In the genomic region with DNA sequence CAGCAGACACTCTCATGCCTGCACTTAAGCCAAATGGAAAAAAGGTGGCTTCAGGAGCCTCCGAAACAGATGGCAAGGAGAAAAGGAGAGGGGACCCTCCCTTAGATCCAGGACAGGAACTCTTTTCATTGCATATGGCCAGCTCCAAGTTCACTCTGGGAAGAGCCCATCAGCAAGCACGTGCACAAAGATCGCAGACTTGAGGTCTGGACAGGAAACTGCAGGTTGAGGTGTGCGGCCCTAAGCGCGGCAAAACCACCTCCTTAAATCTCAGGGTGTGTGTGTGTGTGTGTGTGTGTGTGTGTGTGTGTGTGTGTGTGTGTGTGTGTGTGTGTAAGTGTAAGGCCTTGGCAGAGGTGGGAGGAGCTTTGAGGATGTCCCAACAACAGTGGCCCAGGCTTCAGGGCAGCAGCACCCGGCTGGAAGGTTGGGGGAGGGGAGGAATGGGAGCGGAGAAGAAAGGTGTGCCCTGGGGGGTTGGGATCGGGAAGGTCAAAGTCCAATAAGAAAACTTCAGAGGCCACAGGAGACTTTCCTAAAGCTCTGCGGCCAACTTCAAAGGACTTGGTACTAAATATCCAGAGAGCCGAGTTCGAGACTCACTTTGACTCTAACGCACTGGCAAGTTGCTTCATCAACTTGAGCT, we compare ENCODE assay signal across 9 mouse cellular contexts. TPM values are rescaled to one million over a fixed set of nuclear protein-coding genes. Genes with fewer than 3 reads are reported as not detected.
DNase-seq lines count a peak whose midpoint lies in the region; ATAC-seq and TF ChIP-seq lines count a peak whose summit lies in the region.
"Had no signal": no experiment of that assay in that cellular context is flagged by ENCODE, and none has a peak within 500 bp of the region (broad histone marks: within the 10 kb centered on the region; RNA-seq: fewer than 3 reads in every experiment).

No protein-coding gene starts in this region.

- no peaks in the 10 kb centered on the region for H3K36me3 ChIP-seq in heart, embryonic 10.5 days
- H3K36me3 ChIP-seq in liver, embryonic 15.5 days (replicated peaks), result no peaks in the 10 kb centered on the region
- H3K36me3 ChIP-seq in stomach, postnatal 0 days (ENCODE audit: control insufficient read depth, insufficient read depth, low read length), result no peaks in the 10 kb centered on the region

- no peak for TF ChIP-seq POLR2A in bone marrow macrophage, adult 2 months (IDR thresholded peaks at IDR 0.05; ENCODE audit: borderline replicate concordance, low read depth, low read length)

- WGBS in heart, embryonic 10.5 days, result 19% methylated on average over 13 of the region's 13 CpGs
- WGBS in liver, embryonic 15.5 days (ENCODE audit: insufficient replicate concordance), result 38% methylated on average over 13 of the region's 13 CpGs
- WGBS in stomach, postnatal 0 days, result 21% methylated on average over 13 of the region's 13 CpGs

- TF ChIP-seq EP300 in stomach, postnatal 0 days (optimal IDR thresholded peaks at IDR 0.05), result no peak

- no peak overlapping the region for H3K27ac ChIP-seq in heart, embryonic 10.5 days
- H3K27ac ChIP-seq in bone marrow macrophage, adult 2 months (ENCODE audit: insufficient read depth, low read depth, low read length), result no peak overlapping the region
- H3K27ac ChIP-seq in liver, embryonic 15.5 days (replicated peaks), result peak overlapping the region; percentile 84; the same call in 1 of the 2 replicates
- no peak overlapping the region; the same call in 1 of the 2 replicates for H3K27ac ChIP-seq in stomach, postnatal 0 days (replicated peaks)

- no peak for ATAC-seq in liver, embryonic 15.5 days (ENCODE audit: insufficient read depth)
- ATAC-seq in stomach, postnatal 0 days (ENCODE audit: low FRiP score, low TSS enrichment), result peak; percentile 49
- no peak for ATAC-seq in frontal cortex, adult (ENCODE audit: low TSS enrichment)
- ATAC-seq: Patski had no signal

- intact Hi-C loops in heart, postnatal 14 days (cut with DNase I), result loop anchor here (5.0 kb wide), 1 partner anchor 99 kb away; the partner anchor contains the start of genes Cbx6 and Npcd

- DNase-seq in heart, embryonic 10.5 days (ENCODE audit: low spot score), result no peak
- no peak for DNase-seq in heart, postnatal 14 days
- DNase-seq in induced T-regulatory cell, adult 2 months (ENCODE audit: low read depth), result peak; percentile 77
- peak; percentile 82 for DNase-seq in stomach, postnatal 0 days (ENCODE audit: low spot score)
- DNase-seq in retina, postnatal 1 day, result no peak

- H3K4me1 ChIP-seq in heart, embryonic 10.5 days, result peaks cover 31% of the 10 kb centered on the region
- peaks cover 29% of the 10 kb centered on the region for H3K4me1 ChIP-seq in bone marrow macrophage, adult 2 months (ENCODE audit: control insufficient read depth, insufficient read depth, low read length)
- peaks cover 54% of the 10 kb centered on the region for H3K4me1 ChIP-seq in liver, embryonic 15.5 days (replicated peaks)
- H3K4me1 ChIP-seq in stomach, postnatal 0 days (replicated peaks; ENCODE audit: control insufficient read depth, insufficient read depth), result peaks cover 7% of the 10 kb centered on the region

- peak overlapping the region; percentile 82 for H3K4me3 ChIP-seq in heart, embryonic 10.5 days
- peak overlapping the region; percentile 88 for H3K4me3 ChIP-seq in bone marrow macrophage, adult 2 months (ENCODE audit: insufficient read depth, low read length)
- peak overlapping the region; percentile 83 for H3K4me3 ChIP-seq in liver, embryonic 15.5 days (replicated peaks)
- peak overlapping the region; percentile 64 for H3K4me3 ChIP-seq in stomach, postnatal 0 days (ENCODE audit: low read depth, low read length)

- H3K9ac ChIP-seq in liver, embryonic 15.5 days, result peak overlapping the region; percentile 66
- no peak overlapping the region for H3K9ac ChIP-seq in stomach, postnatal 0 days (ENCODE audit: low read length)

- TF ChIP-seq CTCF in bone marrow macrophage, adult 2 months (IDR thresholded peaks at IDR 0.05; ENCODE audit: low read depth, low read length), result no peak
- TF ChIP-seq CTCF in stomach, postnatal 0 days (IDR thresholded peaks at IDR 0.05; ENCODE audit: low read depth), result no peak

- peaks cover 73% of the 10 kb centered on the region for H3K27me3 ChIP-seq in heart, embryonic 10.5 days (ENCODE audit: insufficient read depth, poor library complexity, severe bottlenecking)
- H3K27me3 ChIP-seq in liver, embryonic 15.5 days, result peaks cover 60% of the 10 kb centered on the region
- no peaks in the 10 kb centered on the region for H3K27me3 ChIP-seq in stomach, postnatal 0 days (ENCODE audit: control insufficient read depth, insufficient read depth, low read length)
- H3K27me3 ChIP-seq: Patski had no signal

- no peaks in the 10 kb centered on the region for H3K9me3 ChIP-seq in heart, embryonic 10.5 days
- no peaks in the 10 kb centered on the region for H3K9me3 ChIP-seq in liver, embryonic 15.5 days (replicated peaks)
- H3K9me3 ChIP-seq in stomach, postnatal 0 days (ENCODE audit: control insufficient read depth, low read length), result no peaks in the 10 kb centered on the region

- H3K4me2 ChIP-seq in liver, embryonic 15.5 days, result peak overlapping the region; percentile 98
- H3K4me2 ChIP-seq in stomach, postnatal 0 days (replicated peaks; ENCODE audit: low read depth), result peak overlapping the region; percentile 78

RNA-seq across cellular contexts. Expression of gene Cbx7, which starts 39.3 kb away (rescaled TPM):
- 0.82 and 1.0 TPM in 2 replicates for polyA plus RNA-seq in heart, embryonic 10.5 days (2016; fragmentation: Nextera tagmentation; extraction: Ambion mirVana)
- total RNA-seq in heart, postnatal 14 days (2021), result 1 to 10 TPM; 3.6 to 7.8 TPM
- polyA plus RNA-seq in bone marrow macrophage, adult 2 months (2012; ENCODE audit: insufficient read depth, insufficient read length, missing spikeins), result 18.5 and 32.9 TPM in 2 replicates
- polyA plus RNA-seq in liver, embryonic 15.5 days (2015; fragmentation: Nextera tagmentation; extraction: Ambion mirVana), result 0.97 and 1.4 TPM in 2 replicates
- 4.8 and 5.5 TPM in 2 replicates for polyA plus RNA-seq in stomach, postnatal 0 days (2015; fragmentation: Nextera tagmentation; extraction: Ambion mirVana)

RNA-seq across cellular contexts. Expression of gene Apobec3, which starts 40.2 kb away (rescaled TPM):
- 9.5 and 10.2 TPM in 2 replicates for polyA plus RNA-seq in heart, embryonic 10.5 days (2016; fragmentation: Nextera tagmentation; extraction: Ambion mirVana)
- total RNA-seq in heart, postnatal 14 days (2021), result 10 to 100 TPM; 13.0 to 14.4 TPM
- polyA plus RNA-seq in bone marrow macrophage, adult 2 months (2012; ENCODE audit: insufficient read depth, insufficient read length, missing spikeins), result 179 and 198 TPM in 2 replicates
- polyA plus RNA-seq in liver, embryonic 15.5 days (2015; fragmentation: Nextera tagmentation; extraction: Ambion mirVana), result 33.5 and 34.5 TPM in 2 replicates
- 18.2 and 18.5 TPM in 2 replicates for polyA plus RNA-seq in stomach, postnatal 0 days (2015; fragmentation: Nextera tagmentation; extraction: Ambion mirVana)

Comparison
In these comparisons a context has a peak if more than half of its experiments do, and no peak if none do; other contexts are left out.
1. DNase-seq: peak in induced T-regulatory cell, adult 2 months (single experiment) and stomach, postnatal 0 days (single experiment); none in heart, embryonic 10.5 days (single experiment), heart, postnatal 14 days (0 of 2) and retina, postnatal 1 day (single experiment).
2. Peak in every context shown above with its lines, with median percentiles within 50 percentile points of each other: H3K4me3 ChIP-seq.